Comparison of ENCODE assay signal across 8 mouse cellular contexts in genomic region chr11:100893482-100893881, GRCm38 (mm10). TPM values are rescaled to one million over a fixed set of nuclear protein-coding genes. Genes with fewer than 3 reads are reported as not detected.
DNase-seq lines count a peak whose midpoint lies in the region; ATAC-seq and TF ChIP-seq lines count a peak whose summit lies in the region.

No protein-coding gene starts in this region.

- peak; percentile 100 for TF ChIP-seq CTCF in kidney, adult 2 months (conservative IDR thresholded peaks at IDR 0.05; ENCODE audit: insufficient read depth, insufficient read length, low read depth, low read length)

- peak; percentile 95 for DNase-seq in 416B (ENCODE audit: low read depth)
- DNase-seq in adrenal gland, adult 8-10 months, result peak; percentile 86
- DNase-seq in embryonic facial prominence, embryonic 11.5 days (ENCODE audit: low spot score), result peak; percentile 91
- peak; percentile 92 for DNase-seq in kidney, adult 2 months
- peak; percentile 92 for DNase-seq in limb, embryonic 11.5 days (ENCODE audit: low spot score)

- no peak overlapping the region for H3K27ac ChIP-seq in embryonic facial prominence, embryonic 11.5 days (replicated peaks; ENCODE audit: low read depth, low read length)
- no peak overlapping the region for H3K27ac ChIP-seq in kidney, adult 2 months (ENCODE audit: insufficient read depth, low read depth, low read length)
- H3K27ac ChIP-seq in limb, embryonic 11.5 days (replicated peaks; ENCODE audit: low read depth, low read length), result no peak overlapping the region
- H3K27ac ChIP-seq in stomach, embryonic 14.5 days (ENCODE audit: low read length), result no peak overlapping the region

- no peak for ATAC-seq in embryonic facial prominence, embryonic 11.5 days (replicated peaks; ENCODE audit: insufficient number of reproducible peaks, low FRiP score, low TSS enrichment, low read depth)
- ATAC-seq in granulocyte monocyte progenitor cell, adult 5-6 weeks (replicated peaks; ENCODE audit: poor library complexity, severe bottlenecking), result peak; percentile 89
- no peak for ATAC-seq in limb, embryonic 11.5 days (ENCODE audit: insufficient number of reproducible peaks, low FRiP score, low TSS enrichment, low read depth)
- peak; percentile 81; the same call in 1 of the 2 replicates for ATAC-seq in stomach, embryonic 14.5 days (ENCODE audit: insufficient number of reproducible peaks, insufficient read depth, low FRiP score, low read depth)

- no peaks in the 10 kb centered on the region for H3K36me3 ChIP-seq in embryonic facial prominence, embryonic 11.5 days (replicated peaks; ENCODE audit: control insufficient read depth, insufficient read depth, low read depth, low read length)
- no peaks in the 10 kb centered on the region; the same call in 1 of the 2 replicates for H3K36me3 ChIP-seq in kidney, adult 2 months (ENCODE audit: control insufficient read depth, insufficient read depth, low read length)
- H3K36me3 ChIP-seq in limb, embryonic 11.5 days (ENCODE audit: control insufficient read depth, insufficient read depth, low read length), result no peaks in the 10 kb centered on the region; the same call in 1 of the 2 replicates
- peaks cover 63% of the 10 kb centered on the region for H3K36me3 ChIP-seq in myocyte (ENCODE audit: control insufficient read depth, insufficient read depth)
- H3K36me3 ChIP-seq in stomach, embryonic 14.5 days (ENCODE audit: control insufficient read depth, insufficient read depth, low read length), result peaks cover 11% of the 10 kb centered on the region; the same call in 1 of the 2 replicates

- no peak overlapping the region for H3K4me2 ChIP-seq in embryonic facial prominence, embryonic 11.5 days (ENCODE audit: low read depth, low read length)
- no peak overlapping the region for H3K4me2 ChIP-seq in limb, embryonic 11.5 days (ENCODE audit: low read depth, severe bottlenecking)
- peak overlapping the region; percentile 50 for H3K4me2 ChIP-seq in myocyte (ENCODE audit: low read depth)
- H3K4me2 ChIP-seq in stomach, embryonic 14.5 days (replicated peaks; ENCODE audit: low read depth, low read length), result no peak overlapping the region

- 12% methylated on average over 9 of the region's 9 CpGs for WGBS in embryonic facial prominence, embryonic 11.5 days
- 8% methylated on average over 9 of the region's 9 CpGs for WGBS in kidney, adult 2 months
- 18% methylated on average over 9 of the region's 9 CpGs for WGBS in limb, embryonic 11.5 days
- 16% methylated on average over 9 of the region's 9 CpGs for WGBS in stomach, embryonic 14.5 days

- no peak for TF ChIP-seq POLR2A in kidney, adult 2 months (IDR thresholded peaks at IDR 0.05; ENCODE audit: low read depth, low read length)
- no peak for TF ChIP-seq POLR2A in myocyte (IDR thresholded peaks at IDR 0.05; ENCODE audit: insufficient read length, low read depth)

- no peaks in the 10 kb centered on the region for H3K79me2 ChIP-seq in myocyte (ENCODE audit: control insufficient read depth, insufficient read depth)

- H3K4me1 ChIP-seq in embryonic facial prominence, embryonic 11.5 days (ENCODE audit: control insufficient read depth, insufficient read depth, low read length), result no peaks in the 10 kb centered on the region
- no peaks in the 10 kb centered on the region; the same call in 1 of the 2 replicates for H3K4me1 ChIP-seq in kidney, adult 2 months (ENCODE audit: control insufficient read depth, insufficient read depth, low read length)
- H3K4me1 ChIP-seq in limb, embryonic 11.5 days (ENCODE audit: control insufficient read depth, insufficient read depth, low read length), result no peaks in the 10 kb centered on the region
- H3K4me1 ChIP-seq in stomach, embryonic 14.5 days (ENCODE audit: control insufficient read depth, insufficient read depth, low read length), result no peaks in the 10 kb centered on the region

- no peaks in the 10 kb centered on the region for H3K9me3 ChIP-seq in embryonic facial prominence, embryonic 11.5 days (replicated peaks; ENCODE audit: control insufficient read depth, low read length)
- H3K9me3 ChIP-seq in limb, embryonic 11.5 days (ENCODE audit: control insufficient read depth, low read length), result no peaks in the 10 kb centered on the region
- no peaks in the 10 kb centered on the region for H3K9me3 ChIP-seq in stomach, embryonic 14.5 days (ENCODE audit: control insufficient read depth, low read depth, low read length)

- H3K9ac ChIP-seq in embryonic facial prominence, embryonic 11.5 days (replicated peaks; ENCODE audit: low read length), result no peak overlapping the region
- no peak overlapping the region for H3K9ac ChIP-seq in limb, embryonic 11.5 days (ENCODE audit: low read length)
- H3K9ac ChIP-seq in stomach, embryonic 14.5 days (replicated peaks; ENCODE audit: low read depth, low read length), result no peak overlapping the region

- no peak overlapping the region for H3ac ChIP-seq in myocyte (ENCODE audit: control insufficient read depth, insufficient read length)

- H3K4me3 ChIP-seq in embryonic facial prominence, embryonic 11.5 days (ENCODE audit: low read depth, low read length), result no peak overlapping the region
- no peak overlapping the region for H3K4me3 ChIP-seq in kidney, adult 2 months (ENCODE audit: insufficient read depth, low read depth, low read length)
- H3K4me3 ChIP-seq in limb, embryonic 11.5 days (ENCODE audit: low read depth, low read length), result no peak overlapping the region
- no peak overlapping the region for H3K4me3 ChIP-seq in myocyte
- no peak overlapping the region for H3K4me3 ChIP-seq in stomach, embryonic 14.5 days (ENCODE audit: low read depth, low read length)

- no peaks in the 10 kb centered on the region for H3K27me3 ChIP-seq in embryonic facial prominence, embryonic 11.5 days (ENCODE audit: control insufficient read depth, insufficient read depth, low read length)
- H3K27me3 ChIP-seq in kidney, adult 2 months (replicated peaks; ENCODE audit: control insufficient read depth, insufficient read depth, low read length), result no peaks in the 10 kb centered on the region
- no peaks in the 10 kb centered on the region for H3K27me3 ChIP-seq in limb, embryonic 11.5 days (ENCODE audit: control insufficient read depth, insufficient read depth, low read length)
- H3K27me3 ChIP-seq in myocyte (ENCODE audit: control insufficient read depth, insufficient read depth, insufficient read length), result no peaks in the 10 kb centered on the region
- H3K27me3 ChIP-seq in stomach, embryonic 14.5 days (ENCODE audit: control insufficient read depth, insufficient read depth, low read length), result no peaks in the 10 kb centered on the region

TF ChIP-seq in myocyte, 11 proteins besides CTCF, POLR2A, EP300 and RAD21:
- TF ChIP-seq MYOG (IDR thresholded peaks at IDR 0.05; ENCODE audit: control insufficient read depth in 1 of 3, insufficient read depth in 1 of 3, insufficient read length in 2 of 3, low read depth in 2 of 3) (peak in 1 of 3 experiments; percentile 8), POLR2AphosphoS2 (IDR thresholded peaks at IDR 0.05; ENCODE audit: insufficient read length, low read depth) (peak; percentile 44), MAX (IDR thresholded peaks at IDR 0.05; ENCODE audit: low read depth) (no peak)
TF ChIP-seq in myocyte: peak in this region for 2.

RNA-seq across cellular contexts. Expression of gene Stat5a, which starts 34.3 kb away (rescaled TPM):
- total RNA-seq in adrenal gland, adult 8-10 months (2022), result 10 to 100 TPM; 30.6 to 60.4 (median 41.2) TPM
- 1.6 and 1.9 TPM in 2 replicates for polyA plus RNA-seq in embryonic facial prominence, embryonic 11.5 days (2014; fragmentation: Nextera tagmentation; extraction: Ambion mirVana)
- total RNA-seq in granulocyte monocyte progenitor cell, adult 5-6 weeks (2014; fragmentation: Nextera tagmentation), result 33.7 and 36.6 TPM in 2 replicates
- 28.9 and 29.0 TPM in 2 replicates for total RNA-seq in granulocyte monocyte progenitor cell, adult 5-6 weeks (2017)
- 15.8 and 16.6 TPM in 2 replicates for polyA plus RNA-seq in kidney, adult 2 months (2012; rRNA removed)
- polyA plus RNA-seq in limb, embryonic 11.5 days (2014; fragmentation: Nextera tagmentation; extraction: Ambion mirVana), result 1.9 and 2.0 TPM in 2 replicates
- 27.2 TPM for polyA plus RNA-seq in myocyte (2012; fragmentation: generic; extraction: Trizol)
- polyA plus RNA-seq in stomach, embryonic 14.5 days (2014; fragmentation: Nextera tagmentation; extraction: Ambion mirVana), result 7.3 and 8.3 TPM in 2 replicates

RNA-seq across cellular contexts. Expression of gene Stat5b, which starts 43.0 kb away (rescaled TPM):
- 10 to 100 TPM; 64.5 to 92.1 (median 73.7) TPM for total RNA-seq in adrenal gland, adult 8-10 months (2022)
- 17.9 and 18.1 TPM in 2 replicates for polyA plus RNA-seq in embryonic facial prominence, embryonic 11.5 days (2014; fragmentation: Nextera tagmentation; extraction: Ambion mirVana)
- 35.5 and 40.5 TPM in 2 replicates for total RNA-seq in granulocyte monocyte progenitor cell, adult 5-6 weeks (2014; fragmentation: Nextera tagmentation)
- 36.8 and 37.1 TPM in 2 replicates for total RNA-seq in granulocyte monocyte progenitor cell, adult 5-6 weeks (2017)
- 23.2 and 24.0 TPM in 2 replicates for polyA plus RNA-seq in kidney, adult 2 months (2012; rRNA removed)
- polyA plus RNA-seq in limb, embryonic 11.5 days (2014; fragmentation: Nextera tagmentation; extraction: Ambion mirVana), result 16.9 and 19.7 TPM in 2 replicates
- polyA plus RNA-seq in myocyte (2012; fragmentation: generic; extraction: Trizol), result 12.0 TPM
- 24.6 and 26.8 TPM in 2 replicates for polyA plus RNA-seq in stomach, embryonic 14.5 days (2014; fragmentation: Nextera tagmentation; extraction: Ambion mirVana)

RNA-seq across cellular contexts. Expression of gene Stat3, which starts 45.9 kb away (rescaled TPM):
- 100 to 1,000 TPM in 1 of 4 experiments, 10 to 100 TPM in 3; 84.0 to 116 (median 95.7) TPM for total RNA-seq in adrenal gland, adult 8-10 months (2022)
- polyA plus RNA-seq in embryonic facial prominence, embryonic 11.5 days (2014; fragmentation: Nextera tagmentation; extraction: Ambion mirVana), result 22.5 and 23.5 TPM in 2 replicates
- total RNA-seq in granulocyte monocyte progenitor cell, adult 5-6 weeks (2014; fragmentation: Nextera tagmentation), result 51.6 and 54.7 TPM in 2 replicates
- total RNA-seq in granulocyte monocyte progenitor cell, adult 5-6 weeks (2017), result 52.1 and 80.7 TPM in 2 replicates
- polyA plus RNA-seq in kidney, adult 2 months (2012; rRNA removed), result 55.5 and 57.2 TPM in 2 replicates
- 37.1 and 39.4 TPM in 2 replicates for polyA plus RNA-seq in limb, embryonic 11.5 days (2014; fragmentation: Nextera tagmentation; extraction: Ambion mirVana)
- polyA plus RNA-seq in myocyte (2012; fragmentation: generic; extraction: Trizol), result 93.7 TPM
- polyA plus RNA-seq in stomach, embryonic 14.5 days (2014; fragmentation: Nextera tagmentation; extraction: Ambion mirVana), result 43.5 and 44.8 TPM in 2 replicates

Comparison
In these comparisons a context has a peak if more than half of its experiments do, and no peak if none do; other contexts are left out.
1. ATAC-seq: peak in granulocyte monocyte progenitor cell, adult 5-6 weeks (single experiment) and stomach, embryonic 14.5 days (single experiment); none in embryonic facial prominence, embryonic 11.5 days (single experiment) and limb, embryonic 11.5 days (single experiment).
2. Peak in every context shown above with its lines, with median percentiles within 50 percentile points of each other: DNase-seq.